Mouse (Mus musculus) adrenal gland, postnatal 4 days (tissue): ENCODE results near the gene Nuak1. TPM values are rescaled to one million over a fixed set of nuclear protein-coding genes. Genes with fewer than 3 reads are reported as not detected.
A peak's percentile ranks its signal among the peaks of the same experiment; 100 is the strongest.

Source experiments
- DNase-seq, 2 experiments: peaks; one replicate each; pipeline ENCODE4 v3.0.0; 2021 to 2022; ENCODE audit warnings: low spot score in 2 of 2, mixed read lengths in 2 of 2
- total RNA-seq, 2 experiments: library from RNA; stranded (reverse); gene quantifications; 2 replicates each; pipeline ENCODE4 v1.2.3; 2021

The Nuak1 gene
- total RNA-seq, 2 experiments from 2014 or later, result 13.4 to 13.5 TPM

- no peak for DNase-seq
These were observed 9.3 kb upstream of the Nuak1 start for GRCm38 (mm10) chr10:84449733-84450132.

GRCm38 (mm10) chr10:84447411-84447821 lies 7.0 kb upstream of the Nuak1 start:
- DNase-seq, result no peak

GRCm38 (mm10) chr10:84446661-84447060 lies 6.3 kb upstream of the Nuak1 start:
- no peak for DNase-seq

- DNase-seq, result no peak
These were observed 4.0 kb upstream of the Nuak1 start for GRCm38 (mm10) chr10:84444396-84444795.

- no peak for DNase-seq
These were observed 1.4 kb upstream of the Nuak1 start for GRCm38 (mm10) chr10:84441846-84442245.

GRCm38 (mm10) chr10:84441434-84441785 lies 1.0 kb upstream of the Nuak1 start:
- no peak for DNase-seq

GRCm38 (mm10) chr10:84440181-84440540 lies 236 bp downstream of the Nuak1 start:
- no peak for DNase-seq

GRCm38 (mm10) chr10:84439228-84439596 lies 1.2 kb downstream of the Nuak1 start:
- DNase-seq, result no peak

- no peak for DNase-seq
These were observed 1.8 kb downstream of the Nuak1 start for GRCm38 (mm10) chr10:84438466-84439227.

GRCm38 (mm10) chr10:84438049-84438422 lies 2.4 kb downstream of the Nuak1 start:
- DNase-seq, result peak; percentile 88 to 93

- no peak for DNase-seq
These were observed 3.0 kb downstream of the Nuak1 start for GRCm38 (mm10) chr10:84437166-84438048.

- DNase-seq, result no peak
These were observed 4.5 kb downstream of the Nuak1 start for GRCm38 (mm10) chr10:84435930-84436329.

- no peak for DNase-seq
These were observed 7.1 kb downstream of the Nuak1 start for GRCm38 (mm10) chr10:84433193-84433801.

- no peak for DNase-seq
These were observed 16.0 kb downstream of the Nuak1 start for GRCm38 (mm10) chr10:84424374-84424773.

- no peak for DNase-seq
These were observed 16.5 kb downstream of the Nuak1 start for GRCm38 (mm10) chr10:84423903-84424302.

- DNase-seq, result no peak
These were observed 19.8 kb downstream of the Nuak1 start for GRCm38 (mm10) chr10:84420589-84420988.

GRCm38 (mm10) chr10:84418421-84418820 lies 22.0 kb downstream of the Nuak1 start:
- no peak for DNase-seq

- DNase-seq, result no peak
These were observed 23.6 kb downstream of the Nuak1 start for GRCm38 (mm10) chr10:84416752-84417151.

- DNase-seq, result no peak
These were observed 25.3 kb downstream of the Nuak1 start for GRCm38 (mm10) chr10:84414981-84415700.

- DNase-seq, result no peak
These were observed 27.1 kb downstream of the Nuak1 start for GRCm38 (mm10) chr10:84413310-84413709.

- DNase-seq, result no peak
These were observed 28.0 kb downstream of the Nuak1 start for GRCm38 (mm10) chr10:84412326-84412962.
